Mouse (Mus musculus) telencephalon, adult 2 months (tissue): ENCODE data around the gene Lztr1.
"Not testable (repeated sequence)": the region's sequence is repeated elsewhere in the genome, so short reads cannot be mapped to it uniquely, and the experiment has no call there.

Experiments used
- DNase-seq: peaks from one replicate; pipeline ENCODE4 v3.0.0-alpha.2; 2011; ENCODE audit warnings: low read depth, low spot score

Lztr1 gene

DNA sequence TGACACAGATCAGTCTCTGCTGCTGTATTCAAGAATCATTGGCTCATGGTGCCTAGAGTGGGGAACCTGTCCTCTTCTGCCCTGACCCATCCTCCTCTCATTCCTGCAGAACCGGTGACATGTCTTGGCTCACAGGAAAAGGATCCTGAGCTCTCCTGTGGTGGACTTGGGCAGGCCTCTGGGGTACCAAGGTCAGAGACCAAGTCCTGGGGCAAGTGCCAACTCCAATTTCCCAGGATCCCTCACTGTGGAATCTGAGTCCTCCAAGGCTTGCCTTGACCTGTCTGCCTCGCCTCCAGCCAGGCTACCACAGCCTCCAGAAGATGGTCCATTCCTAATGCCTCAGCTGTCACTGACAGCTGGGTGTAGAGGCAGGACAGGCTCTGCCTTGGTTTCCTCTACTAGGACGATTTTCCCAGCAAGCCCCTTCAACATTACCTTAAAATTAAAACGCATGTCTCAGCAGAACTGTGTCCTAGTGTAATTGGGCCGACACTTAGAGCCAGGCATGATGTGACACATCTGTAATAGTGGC lies 1.4 kb upstream of the Lztr1 start:
- no peak for DNase-seq

GRCm38 (mm10) chr16:17508031-17508430 lies 457 bp upstream of the Lztr1 start:
- DNase-seq = not testable (repeated sequence)

DNA sequence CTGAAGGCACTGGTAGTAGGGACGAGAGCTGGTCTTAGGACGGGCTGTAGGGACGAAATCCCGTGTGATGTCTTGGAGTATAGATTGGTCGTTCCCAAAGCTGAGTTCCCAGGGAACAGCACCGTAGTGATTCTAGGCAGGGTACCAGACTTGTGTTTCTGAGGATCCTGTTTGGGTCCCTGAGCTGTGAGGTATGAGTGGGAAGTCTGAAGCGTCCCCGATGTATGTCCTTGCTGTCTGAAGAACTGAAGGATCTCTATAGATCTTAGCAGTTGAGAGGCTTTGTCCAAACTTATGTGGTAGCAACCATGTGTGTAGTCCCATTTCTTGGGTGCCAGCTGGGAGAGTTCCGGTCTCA lies 731 bp downstream of the Lztr1 start:
- no peak for DNase-seq

GRCm38 (mm10) chr16:17510143-17510542 lies 1.7 kb downstream of the Lztr1 start:
- DNase-seq = no peak

- no peak for DNase-seq
Measured at GRCm38 (mm10) chr16:17510686-17511085, 2.2 kb downstream of the Lztr1 start.

DNA sequence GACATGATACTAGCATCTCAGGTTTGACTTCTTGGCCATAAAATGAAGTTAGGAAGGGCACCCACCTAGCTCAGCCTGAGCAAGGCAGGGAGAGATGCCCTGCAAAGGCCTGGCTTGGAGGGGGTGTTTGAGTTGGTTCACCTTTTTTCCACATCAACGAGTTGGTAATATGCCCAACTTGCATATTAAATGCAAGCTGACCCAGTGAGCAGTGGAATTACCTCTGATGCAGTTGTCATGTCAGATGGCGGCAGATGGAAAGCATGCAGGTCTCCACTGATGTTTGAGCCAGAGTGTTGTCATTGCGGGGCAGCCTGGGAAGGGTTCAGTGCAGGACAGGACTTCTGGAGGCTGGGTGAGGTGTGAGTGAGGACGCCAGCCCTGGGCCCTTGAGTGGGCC lies 2.9 kb downstream of the Lztr1 start:
- DNase-seq = no peak

- no peak for DNase-seq
Measured at GRCm38 (mm10) chr16:17518910-17519309, 10.4 kb downstream of the Lztr1 start.

DNA sequence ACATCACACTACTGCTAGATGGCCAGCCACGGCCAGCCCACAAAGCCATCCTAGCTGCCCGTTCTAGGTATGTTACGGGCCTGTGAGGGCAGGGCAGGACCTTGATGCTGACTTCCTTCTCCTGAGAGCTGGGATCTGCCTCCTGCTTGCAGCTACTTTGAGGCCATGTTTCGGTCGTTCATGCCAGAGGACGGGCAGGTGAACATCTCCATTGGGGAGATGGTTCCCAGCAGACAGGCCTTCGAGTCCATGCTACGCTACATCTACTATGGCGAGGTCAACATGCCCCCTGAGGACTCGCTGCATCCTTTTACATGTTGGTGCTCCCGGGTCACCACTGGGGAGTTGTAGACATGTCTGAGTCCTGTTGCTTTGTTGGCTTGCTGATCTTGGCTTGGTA lies 15.7 kb downstream of the Lztr1 start:
- DNase-seq = no peak

GRCm38 (mm10) chr16:17525524-17525923 lies 17.0 kb downstream of the Lztr1 start:
- no peak for DNase-seq

DNA sequence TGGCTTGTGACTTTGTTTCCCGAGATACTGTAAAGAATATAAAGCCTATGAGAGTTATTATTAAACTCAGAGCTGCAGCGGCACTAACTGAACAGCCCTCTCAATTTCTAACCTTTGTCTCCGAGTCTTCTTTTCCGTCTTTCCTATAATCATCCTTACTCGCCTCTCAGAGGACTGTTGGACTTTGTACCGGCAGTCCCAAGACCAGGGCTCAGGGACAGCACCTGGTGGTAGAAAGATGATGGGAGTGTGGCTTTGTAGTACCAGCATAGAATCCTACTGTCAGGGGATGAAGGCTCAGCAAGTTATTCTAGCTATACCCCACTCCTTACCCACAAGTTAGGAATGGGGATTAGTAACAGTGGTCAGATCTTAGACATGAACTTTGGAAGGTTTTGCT lies 17.7 kb downstream of the Lztr1 start:
- DNase-seq = no peak

DNA sequence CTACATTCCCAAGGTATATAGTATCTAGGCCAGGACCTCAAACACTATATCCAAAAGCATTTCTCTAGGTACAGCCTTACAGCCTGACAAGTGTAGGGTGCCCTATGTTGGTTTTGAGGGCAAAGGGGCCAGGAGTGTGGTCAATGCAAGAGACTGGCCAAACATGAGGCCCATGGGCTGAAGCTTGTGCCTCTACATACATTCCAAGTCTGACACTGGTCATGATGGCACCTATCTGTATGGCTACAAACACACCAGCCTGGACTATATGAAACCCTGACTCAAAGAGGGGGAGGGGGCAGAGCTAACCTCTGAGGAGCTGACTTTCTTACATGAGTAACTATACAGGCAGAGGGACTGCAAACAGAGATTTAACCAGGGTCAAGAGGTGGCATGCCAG lies 19.1 kb downstream of the Lztr1 start:
- DNase-seq = no peak

DNA sequence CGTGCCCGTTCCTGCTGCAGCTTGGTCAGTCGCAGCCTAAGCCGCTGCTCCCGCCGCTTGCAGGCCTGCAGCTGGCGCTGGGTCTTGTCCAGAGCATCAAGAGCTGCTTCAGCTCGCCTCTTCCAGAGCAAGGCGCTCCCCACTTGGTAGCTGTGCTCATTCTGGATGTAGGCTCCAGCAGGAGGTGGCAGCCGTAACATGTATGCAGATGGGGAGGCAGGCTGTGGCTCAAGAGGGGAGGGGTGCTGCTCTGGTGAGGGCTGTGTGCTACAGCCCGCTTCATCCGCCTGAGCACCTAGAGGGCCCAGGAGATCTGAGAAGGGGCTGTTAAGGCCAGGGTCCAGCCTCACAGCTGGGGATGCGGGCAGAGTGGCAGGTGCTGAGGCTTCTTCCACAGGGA lies 19.8 kb downstream of the Lztr1 start:
- no peak for DNase-seq

DNA sequence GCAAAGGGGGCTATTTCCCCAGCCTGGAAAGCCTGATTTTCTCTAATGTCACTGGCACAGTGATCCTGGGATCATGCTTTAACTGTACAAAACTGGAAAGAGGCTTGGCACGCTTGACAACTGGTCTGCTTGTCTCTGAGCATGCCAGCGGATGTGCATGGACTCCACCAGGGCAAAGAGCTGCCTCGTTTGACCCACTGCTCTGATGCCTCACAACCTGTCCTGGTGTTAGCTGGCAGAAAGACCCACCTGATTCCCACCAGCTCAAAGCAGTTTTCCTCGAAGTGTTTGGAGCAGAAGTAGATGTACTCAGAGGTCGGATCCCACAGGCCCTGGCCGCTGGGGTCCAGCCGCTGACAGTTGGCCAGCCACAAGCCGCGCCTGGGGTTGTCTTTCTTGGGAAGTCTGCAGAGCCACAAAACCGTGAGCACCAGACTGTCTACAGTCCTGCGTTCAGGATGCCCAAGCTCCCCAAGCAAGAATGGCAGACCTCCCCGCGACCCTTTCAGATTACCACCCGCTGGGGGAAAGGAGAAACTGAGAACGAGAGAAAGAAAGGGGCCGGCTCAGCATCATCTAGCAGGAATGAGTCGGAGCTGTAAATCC lies 21.6 kb downstream of the Lztr1 start:
- no peak for DNase-seq

DNA sequence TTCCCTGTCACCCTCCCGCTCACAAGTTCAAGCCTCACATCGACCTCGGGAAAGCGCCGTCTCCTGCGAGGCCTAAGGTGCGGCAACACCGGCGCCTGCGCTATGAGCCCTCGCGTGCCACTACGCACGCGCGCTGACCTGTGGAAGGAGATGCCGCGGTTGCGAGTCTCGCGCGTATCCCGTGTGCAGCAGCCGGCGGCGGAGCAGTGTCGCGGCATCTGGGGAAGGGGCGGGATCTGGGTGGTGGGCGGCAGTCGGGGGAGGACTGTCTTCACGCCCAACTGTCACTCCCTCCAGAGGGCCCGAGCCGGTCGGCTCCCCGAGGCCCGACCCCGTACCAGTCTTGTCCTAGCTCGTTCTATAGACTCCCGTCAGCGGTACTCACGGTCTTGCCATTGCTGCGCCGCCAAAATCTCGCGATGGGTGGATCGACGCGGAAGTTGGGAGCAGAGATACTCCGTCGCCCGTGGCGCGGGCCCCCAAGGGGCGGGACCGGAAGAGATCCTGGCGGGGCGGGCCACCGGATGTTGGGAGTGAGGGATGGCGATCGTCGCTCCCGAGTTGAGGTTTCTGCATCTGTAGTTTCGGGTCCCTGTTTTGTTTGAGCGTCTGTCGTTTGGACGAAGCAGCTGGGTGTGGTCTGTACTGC lies 22.3 kb downstream of the Lztr1 start, which contains the start of gene Thap7:
Thap7 (minus strand) TSS at position 497 of the 649 bp plus-strand sequence.
- DNase-seq = peak; percentile 95

DNA sequence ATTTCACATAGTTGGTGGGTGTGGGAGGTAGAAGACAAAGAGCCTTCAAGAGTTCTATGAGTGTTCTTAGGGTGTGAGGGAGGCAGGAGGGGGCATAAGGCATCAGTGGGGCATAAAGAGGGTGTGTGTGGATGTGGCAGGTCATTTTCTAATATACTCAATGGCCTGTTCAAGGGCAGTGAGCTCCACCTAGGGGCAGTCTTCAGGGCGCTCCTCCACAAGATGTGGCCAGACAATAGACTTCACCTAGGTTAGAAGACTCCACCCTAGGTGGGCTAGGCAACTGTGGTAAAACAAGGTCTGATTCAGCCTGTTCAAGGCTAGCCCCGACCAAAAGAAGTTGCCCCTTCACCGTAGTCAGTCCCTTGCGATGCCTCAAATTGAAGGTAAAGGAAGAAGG lies 23.8 kb downstream of the Lztr1 start:
- DNase-seq = no peak

DNA sequence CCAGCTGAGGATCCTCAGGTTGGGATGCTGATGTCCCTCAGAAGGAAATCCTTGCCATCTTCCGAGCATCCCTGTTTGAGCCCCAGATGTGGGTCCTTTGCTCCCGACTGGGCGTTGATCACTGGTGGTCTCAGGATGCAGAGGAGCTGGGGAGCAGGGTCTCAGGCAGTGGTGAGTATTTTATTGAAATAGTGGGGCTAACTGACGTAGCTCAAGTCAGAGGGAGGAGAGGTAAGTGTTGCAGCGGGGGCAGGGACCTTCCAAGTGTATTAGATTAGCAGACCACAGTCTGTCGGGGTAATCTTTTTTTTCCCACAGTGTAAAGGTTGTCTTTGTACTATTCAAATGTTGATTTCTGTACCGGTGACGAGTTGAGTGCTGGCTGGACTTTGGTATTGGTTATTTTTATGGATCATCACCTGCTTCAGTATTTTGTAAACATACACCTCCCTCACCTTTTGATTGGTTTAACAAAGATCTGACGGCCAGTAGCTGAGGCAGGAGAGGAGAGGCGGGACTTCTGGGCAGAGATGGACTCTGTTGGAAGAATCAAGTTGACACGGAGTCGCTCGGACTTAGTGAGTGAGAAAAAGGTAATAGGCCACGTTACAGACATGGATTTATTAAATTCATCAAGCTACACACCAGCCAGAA lies 24.3 kb downstream of the Lztr1 start:
- no peak for DNase-seq

GRCm38 (mm10) chr16:17536584-17536983 lies 28.1 kb downstream of the Lztr1 start:
- no peak for DNase-seq

DNA sequence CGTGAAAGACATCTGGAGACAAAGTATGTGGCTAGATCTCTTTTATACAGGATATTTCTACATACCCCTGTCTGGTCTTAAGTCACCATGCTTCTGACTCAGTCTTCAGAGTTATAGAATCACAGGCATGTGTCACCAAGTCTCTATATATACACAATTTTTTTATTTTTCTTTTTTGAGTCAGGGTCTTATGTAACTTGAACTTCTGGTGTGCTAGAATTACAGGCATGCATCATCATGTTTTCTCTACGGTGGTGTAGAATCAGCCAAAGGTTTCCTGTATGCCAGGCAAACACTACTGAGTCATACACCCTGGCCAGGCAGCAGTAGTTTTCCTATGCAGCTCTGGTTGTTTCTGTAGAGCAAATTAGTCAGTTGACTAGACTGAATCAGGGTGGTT lies 34.1 kb downstream of the Lztr1 start:
- peak; percentile 82 for DNase-seq

DNA sequence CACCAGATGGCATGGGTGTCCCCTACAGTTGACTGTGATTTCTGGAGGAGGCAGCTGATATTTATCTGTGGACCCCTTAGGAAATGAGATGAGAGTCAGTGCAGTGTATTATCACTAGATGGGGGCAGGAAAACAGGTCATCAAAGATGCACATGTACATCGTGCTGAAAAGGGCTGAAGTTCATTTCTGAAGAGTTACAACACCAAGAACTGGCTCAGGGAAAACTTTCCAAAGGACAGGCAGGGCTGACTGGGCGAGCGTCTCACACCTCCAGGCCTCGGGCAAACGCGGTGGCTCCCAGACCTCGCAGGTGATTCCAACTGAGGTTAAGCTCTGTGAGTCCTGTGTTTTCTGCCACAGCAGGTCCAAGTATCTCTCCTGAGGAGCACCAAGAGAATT lies 44.3 kb downstream of the Lztr1 start:
- no peak for DNase-seq

- no peak for DNase-seq
Measured at GRCm38 (mm10) chr16:17553910-17554685, 45.6 kb downstream of the Lztr1 start.

DNA sequence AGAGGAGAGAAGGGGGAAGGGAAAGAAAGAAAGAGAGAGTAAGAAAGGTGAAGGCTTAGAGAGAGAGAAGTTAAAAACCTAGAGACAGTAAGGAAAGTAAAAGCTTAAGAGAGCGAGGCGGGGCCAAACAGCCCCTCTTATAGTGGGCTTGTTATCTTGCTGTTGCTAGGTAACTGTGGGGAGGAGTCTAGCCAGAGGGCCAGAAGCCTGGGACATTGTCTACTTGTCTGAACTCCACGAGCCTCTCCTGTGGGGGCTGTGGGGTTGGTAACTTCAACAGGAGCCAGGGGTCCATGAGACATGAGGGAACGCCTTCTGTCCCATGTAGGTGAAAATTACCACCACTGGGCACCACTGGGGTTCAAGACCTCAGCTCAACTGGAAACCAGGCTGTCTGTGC lies 46.2 kb downstream of the Lztr1 start:
- not testable (repeated sequence) for DNase-seq

DNA sequence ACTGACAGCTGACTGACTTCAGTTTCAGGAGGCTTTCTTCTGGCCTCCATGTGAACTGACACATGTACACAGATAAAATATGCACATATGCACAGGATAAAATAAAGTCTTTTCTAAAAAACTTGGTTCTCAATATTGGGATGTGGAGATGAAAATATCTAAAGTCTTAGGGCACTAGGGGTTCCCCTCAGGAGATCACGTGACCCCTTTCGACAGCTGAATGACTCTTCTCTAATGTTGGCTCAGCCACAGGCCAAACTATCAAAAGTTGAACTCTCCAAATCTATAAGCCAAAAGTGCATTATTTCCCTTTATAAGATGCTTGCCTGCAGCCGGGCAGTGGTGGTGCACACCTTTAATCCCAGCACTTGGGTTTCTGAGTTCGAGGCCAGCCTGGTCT lies 47.7 kb downstream of the Lztr1 start:
- DNase-seq = no peak
